Mouse (Mus musculus) ES-Bruce4 (cell line): ENCODE measurements around the gene Mtmr3.

Source experiments
- CTCF ChIP-seq: IDR thresholded peaks from one replicate; pipeline ENCODE4 v1.8.1; 2011; ENCODE audit warnings: low read depth, low read length
- EP300 ChIP-seq: IDR thresholded peaks from 2 replicates; pipeline ENCODE4 v1.6.1; 2011; ENCODE audit warnings: low read depth, low read length; ENCODE audit not compliant: insufficient read depth
- POLR2A ChIP-seq: IDR thresholded peaks from one replicate; pipeline ENCODE4 v1.8.1; 2011; ENCODE audit warnings: low read length; ENCODE audit not compliant: insufficient read depth

DNA sequence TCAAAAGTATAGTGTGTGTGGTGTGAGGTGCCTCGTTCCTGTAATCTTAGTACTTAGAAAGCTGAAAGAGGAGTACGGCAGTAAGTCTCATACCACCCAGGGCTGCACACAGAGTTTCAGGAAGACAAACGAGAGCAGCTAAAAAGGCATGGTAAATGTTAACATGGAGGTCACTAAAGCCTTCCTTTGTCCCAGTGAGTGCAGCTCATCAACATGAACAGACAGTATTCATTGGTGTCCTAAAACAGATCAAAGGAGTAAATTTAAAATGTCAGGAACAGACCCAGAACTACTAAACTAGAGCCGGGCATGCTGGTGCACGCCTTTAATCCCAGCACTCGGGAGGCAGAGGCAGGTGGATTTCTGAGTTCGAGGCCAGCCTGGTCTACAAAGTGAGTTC is 75.7 kb downstream of the Mtmr3 start:
- no peak for TF ChIP-seq POLR2A
- TF ChIP-seq CTCF, result no peak
- TF ChIP-seq EP300, result no peak
